Mouse (Mus musculus) megakaryocyte, embryonic 14.5 days (primary cell): Measurements from ENCODE around the gene Sdccag8. TPM values are rescaled to one million over a fixed set of nuclear protein-coding genes. Genes with fewer than 3 reads are reported as not detected.

Source experiments
- H3K27me3 ChIP-seq: replicated peaks from 2 replicates; pipeline ENCODE3; 2012; ENCODE audit warnings: inconsistent platforms
- H3K36me3 ChIP-seq: replicated peaks from 2 replicates; pipeline ENCODE3; 2012; ENCODE audit warnings: low read length, inconsistent platforms, mixed read lengths
- H3K4me1 ChIP-seq: 2 replicates; pipeline ENCODE4 v1.6.1; 2012; ENCODE audit warnings: inconsistent platforms
- H3K4me3 ChIP-seq: replicated peaks from 2 replicates; pipeline ENCODE3; 2012; ENCODE audit warnings: moderate library complexity, mild to moderate bottlenecking, inconsistent platforms
- H3K9me3 ChIP-seq: 2 replicates; pipeline ENCODE4 v1.6.1; 2012; ENCODE audit warnings: inconsistent platforms
- FLI1 ChIP-seq: IDR thresholded peaks from 2 replicates; pipeline ENCODE4 v1.6.1; 2012; ENCODE audit warnings: low read length, inconsistent platforms, mixed read lengths
- GATA1 ChIP-seq: IDR thresholded peaks from 3 replicates; pipeline ENCODE4 v1.6.1; 2012; ENCODE audit warnings: mixed read lengths, low read length, inconsistent platforms, borderline replicate concordance
- polyA plus RNA-seq: library from polyadenylated mRNA; stranded (reverse); fragments of >175 nt; gene quantifications from 2 replicates; pipeline ENCODE4 v1.2.3, GENCODE M21; 2012; ENCODE audit warnings: low replicate concordance; ENCODE audit not compliant: insufficient read depth

Sdccag8 gene
- polyA plus RNA-seq, 1 experiment, result 3.0 TPM

GRCm38 (mm10) chr1:177007405-177007804, 192.9 kb downstream of the Sdccag8 start:
- TF ChIP-seq FLI1, result no peak
- no peak for TF ChIP-seq GATA1
- Histone ChIP-seq H3K36me3 (peaks cover 89% of the 10 kb centered on the region), H3K4me1 (peaks cover 70% of the 10 kb centered on the region), H3K4me3 (no peak overlapping the region), H3K27me3 (no peaks in the 10 kb centered on the region), H3K9me3 (no peaks in the 10 kb centered on the region)

GRCm38 (mm10) chr1:177008777-177009176, 194.3 kb downstream of the Sdccag8 start:
- H3K27me3 ChIP-seq, result no peaks in the 10 kb centered on the region
- peaks cover 76% of the 10 kb centered on the region for H3K4me1 ChIP-seq
- peaks cover 93% of the 10 kb centered on the region for H3K36me3 ChIP-seq
- TF ChIP-seq GATA1, result no peak
- TF ChIP-seq FLI1, result no peak
- H3K4me3 ChIP-seq, result no peak overlapping the region
- no peaks in the 10 kb centered on the region for H3K9me3 ChIP-seq

- peaks cover 76% of the 10 kb centered on the region for H3K4me1 ChIP-seq
- peaks cover 93% of the 10 kb centered on the region for H3K36me3 ChIP-seq
- no peak for TF ChIP-seq GATA1
- TF ChIP-seq FLI1, result no peak
- no peaks in the 10 kb centered on the region for H3K27me3 ChIP-seq
- H3K4me3 ChIP-seq, result no peak overlapping the region
- H3K9me3 ChIP-seq, result no peaks in the 10 kb centered on the region
These were observed 195.6 kb downstream of the Sdccag8 start for GRCm38 (mm10) chr1:177010041-177010440.

GRCm38 (mm10) chr1:177010607-177011302, 196.3 kb downstream of the Sdccag8 start:
- Histone ChIP-seq H3K4me1 (peaks cover 80% of the 10 kb centered on the region), H3K36me3 (peaks cover 91% of the 10 kb centered on the region), H3K4me3 (no peak overlapping the region), H3K27me3 (no peaks in the 10 kb centered on the region), H3K9me3 (no peaks in the 10 kb centered on the region)
- TF ChIP-seq FLI1, result no peak
- no peak for TF ChIP-seq GATA1

DNA sequence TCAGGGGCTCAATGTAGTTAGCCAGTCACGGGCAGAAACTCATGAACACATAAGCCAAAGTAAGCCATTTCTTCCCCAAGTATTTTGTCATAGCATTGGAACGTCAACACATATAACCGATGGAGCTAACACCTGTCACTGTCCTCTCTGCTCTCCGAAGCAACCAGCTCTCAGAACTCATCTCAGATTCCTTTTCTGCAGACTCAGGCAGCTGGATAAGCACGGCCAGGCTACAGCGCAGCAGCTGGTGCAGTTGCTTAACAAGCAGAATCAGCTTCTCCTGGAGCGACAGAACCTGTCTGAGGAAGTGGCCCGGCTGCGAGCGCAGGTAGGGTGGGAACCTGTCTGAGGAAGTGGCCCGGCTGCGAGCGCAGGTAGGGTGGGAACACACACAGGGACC, 197.2 kb downstream of the Sdccag8 start:
- no peaks in the 10 kb centered on the region for H3K27me3 ChIP-seq
- no peak for TF ChIP-seq FLI1
- TF ChIP-seq GATA1, result no peak
- no peaks in the 10 kb centered on the region for H3K9me3 ChIP-seq
- no peak overlapping the region for H3K4me3 ChIP-seq
- peaks cover 91% of the 10 kb centered on the region for H3K36me3 ChIP-seq
- peaks cover 81% of the 10 kb centered on the region for H3K4me1 ChIP-seq

GRCm38 (mm10) chr1:177012774-177013173, 198.3 kb downstream of the Sdccag8 start:
- H3K9me3 ChIP-seq, result no peaks in the 10 kb centered on the region
- no peak for TF ChIP-seq FLI1
- no peak for TF ChIP-seq GATA1

GRCm38 (mm10) chr1:177013313-177013712, 198.9 kb downstream of the Sdccag8 start:
- no peak overlapping the region for H3K4me3 ChIP-seq
- H3K9me3 ChIP-seq, result no peaks in the 10 kb centered on the region
- peaks cover 94% of the 10 kb centered on the region for H3K36me3 ChIP-seq
- no peaks in the 10 kb centered on the region for H3K27me3 ChIP-seq
- peaks cover 74% of the 10 kb centered on the region for H3K4me1 ChIP-seq
- no peak for TF ChIP-seq GATA1
- no peak for TF ChIP-seq FLI1

More at GRCm38 (mm10) chr1:177012774-177013173, 198.3 kb downstream of the Sdccag8 start:
- no peak overlapping the region for H3K4me3 ChIP-seq
- peaks cover 92% of the 10 kb centered on the region for H3K36me3 ChIP-seq
- peaks cover 77% of the 10 kb centered on the region for H3K4me1 ChIP-seq
- no peaks in the 10 kb centered on the region for H3K27me3 ChIP-seq

DNA sequence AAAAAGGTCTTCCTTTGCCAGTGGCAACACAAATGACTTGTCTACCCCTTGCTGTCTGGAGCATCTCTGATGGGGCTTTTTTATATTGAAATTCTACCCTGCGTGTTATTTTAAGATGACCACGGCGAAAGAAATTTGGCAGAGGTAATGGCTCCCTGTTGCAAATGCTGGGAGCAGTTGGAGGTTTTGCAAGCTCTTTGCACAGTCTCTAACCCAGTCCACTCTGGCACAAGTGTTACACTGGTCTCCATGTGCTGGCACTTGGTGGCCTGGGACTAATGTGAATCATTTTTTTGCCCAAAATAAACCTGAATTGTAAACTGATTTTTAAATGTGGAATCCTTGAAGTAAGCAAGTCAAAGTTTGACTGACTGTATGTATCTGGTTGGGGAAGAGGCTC, 199.3 kb downstream of the Sdccag8 start:
- Histone ChIP-seq H3K9me3 (no peaks in the 10 kb centered on the region), H3K27me3 (no peaks in the 10 kb centered on the region), H3K36me3 (peaks cover 94% of the 10 kb centered on the region), H3K4me1 (peaks cover 70% of the 10 kb centered on the region), H3K4me3 (no peak overlapping the region)
- TF ChIP-seq FLI1, result no peak
- TF ChIP-seq GATA1, result no peak

- no peak overlapping the region for H3K4me3 ChIP-seq
- H3K36me3 ChIP-seq, result peaks cover 96% of the 10 kb centered on the region
- H3K4me1 ChIP-seq, result peaks cover 66% of the 10 kb centered on the region
- no peaks in the 10 kb centered on the region for H3K9me3 ChIP-seq
- no peaks in the 10 kb centered on the region for H3K27me3 ChIP-seq
- no peak for TF ChIP-seq GATA1
- no peak for TF ChIP-seq FLI1
These were observed 199.9 kb downstream of the Sdccag8 start for GRCm38 (mm10) chr1:177014346-177014745.

DNA sequence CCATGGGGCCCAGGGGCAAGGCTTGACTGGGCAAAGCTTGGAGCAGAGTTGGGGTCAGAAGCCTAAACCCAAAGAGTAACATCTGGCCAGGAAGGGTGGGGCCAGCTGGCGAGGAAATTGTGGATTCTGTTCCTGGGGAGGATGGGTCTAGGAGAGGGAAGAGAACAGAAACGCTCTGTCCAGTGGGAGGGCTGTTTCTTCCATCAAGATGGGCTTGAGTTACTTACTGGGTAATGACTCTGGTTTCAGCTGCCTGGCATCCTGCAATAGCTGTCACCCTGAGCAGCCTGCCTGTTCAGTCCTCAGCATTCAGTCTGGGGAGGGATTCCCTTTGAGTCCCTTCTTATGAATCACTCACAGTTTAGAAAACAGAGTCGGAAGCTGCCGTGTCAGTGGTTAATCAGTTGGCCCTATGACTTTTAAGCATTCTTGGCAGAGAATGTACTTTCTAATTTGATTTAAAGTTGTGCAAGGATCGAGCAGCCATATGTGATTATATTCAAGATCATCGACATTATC, 200.5 kb downstream of the Sdccag8 start:
- TF ChIP-seq FLI1 (no peak), GATA1 (no peak)
- Histone ChIP-seq H3K4me1 (peaks cover 61% of the 10 kb centered on the region), H3K4me3 (no peak overlapping the region), H3K36me3 (peaks cover 97% of the 10 kb centered on the region), H3K27me3 (no peaks in the 10 kb centered on the region), H3K9me3 (no peaks in the 10 kb centered on the region)

DNA sequence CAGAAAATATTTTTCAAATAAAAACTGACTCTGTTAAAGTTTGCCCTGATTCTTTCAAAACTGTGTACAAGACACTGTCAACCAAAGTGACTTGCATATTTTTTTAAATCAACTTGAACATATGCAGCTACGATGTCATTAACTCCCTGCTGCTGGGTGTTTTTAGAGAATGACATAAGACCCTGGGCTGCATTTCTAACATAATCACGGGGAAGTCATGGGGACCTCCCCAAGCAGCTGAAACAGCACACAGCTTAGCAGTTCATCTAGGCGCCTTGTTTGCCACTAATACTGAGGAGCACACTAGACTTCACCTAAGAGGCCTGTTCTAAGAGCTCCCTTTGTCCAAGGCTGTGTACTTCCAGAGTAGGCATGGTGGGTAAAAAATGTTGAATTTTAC, 201.5 kb downstream of the Sdccag8 start:
- TF ChIP-seq FLI1, result no peak
- no peak for TF ChIP-seq GATA1
- H3K27me3 ChIP-seq, result no peaks in the 10 kb centered on the region
- H3K4me3 ChIP-seq, result no peak overlapping the region
- peaks cover 52% of the 10 kb centered on the region for H3K4me1 ChIP-seq
- H3K9me3 ChIP-seq, result no peaks in the 10 kb centered on the region
- H3K36me3 ChIP-seq, result peaks cover 97% of the 10 kb centered on the region
